Mouse (Mus musculus) forebrain, embryonic 16.5 days (tissue): ENCODE measurements around the gene Lmod3. TPM values are rescaled to one million over a fixed set of nuclear protein-coding genes. Genes with fewer than 3 reads are reported as not detected.

Experiments used
- ATAC-seq: fragments of 200-750 bp; cut with Nextera tagmentation; 2 replicates; pipeline ENCODE4 v1.8.0; 2017; ENCODE audit warnings: mild to moderate bottlenecking, moderate library complexity
- H3K27ac ChIP-seq: fragments of 300-500 bp; sonication (generic); 2 replicates; pipeline ENCODE4 v1.5.1; 2014; ENCODE audit warnings: low read length, control low read depth
- H3K27me3 ChIP-seq: fragments of 300-500 bp; sonication (generic); replicated peaks from 2 replicates; pipeline ENCODE4 v1.6.1; 2014; ENCODE audit warnings: low read length; ENCODE audit not compliant: control insufficient read depth, insufficient read depth
- H3K36me3 ChIP-seq: fragments of 300-500 bp; sonication (generic); 2 replicates; pipeline ENCODE4 v1.6.1; 2014; ENCODE audit not compliant: control insufficient read depth, insufficient read depth
- H3K4me1 ChIP-seq: fragments of 300-500 bp; sonication (generic); replicated peaks from 2 replicates; pipeline ENCODE4 v1.6.1; 2014; ENCODE audit warnings: low read length; ENCODE audit not compliant: control insufficient read depth, insufficient read depth
- H3K4me2 ChIP-seq: fragments of 300-500 bp; sonication (generic); 2 replicates; pipeline ENCODE4 v1.6.1; 2014; ENCODE audit warnings: mild to moderate bottlenecking, low read length, control low read depth
- H3K4me3 ChIP-seq: fragments of 300-500 bp; sonication (generic); replicated peaks from 2 replicates; pipeline ENCODE4 v1.5.1; 2014; ENCODE audit warnings: mild to moderate bottlenecking, low read length, control low read depth
- H3K9ac ChIP-seq: fragments of 300-500 bp; sonication (generic); replicated peaks from 2 replicates; pipeline ENCODE4 v1.6.1; 2014; ENCODE audit warnings: low read depth, low read length, control low read depth
- H3K9me3 ChIP-seq: fragments of 300-500 bp; sonication (generic); 2 replicates; pipeline ENCODE4 v1.6.1; 2016; ENCODE audit warnings: low read length; ENCODE audit not compliant: control insufficient read depth
- WGBS: fragments of 180-500 bp; shearing (Covaris S2); extraction: QIAGEN DNeasy Blood & Tissue Kit; methylation state at CpG from one replicate; pipeline ENCODE4 v1.1.7; 2014; 5-methylcytosine and 5-hydroxymethylcytosine counted together
- polyA plus RNA-seq: library from polyadenylated mRNA; unstranded; fragments of >200 nt; fragmentation: Nextera tagmentation; extraction: Ambion mirVana; gene quantifications from 2 replicates; pipeline ENCODE4 v1.2.1, GENCODE M21; 2015

Gene Lmod3
- polyA plus RNA-seq, 1 experiment from 2014 or later, result not detected

GRCm38 (mm10) chr6:97242522-97242921 lies 10.0 kb downstream of the Lmod3 start:
- Histone ChIP-seq H3K27me3 (no peaks in the 10 kb centered on the region), H3K27ac (no peak overlapping the region), H3K9me3 (0 out of 2 replicates have a peak, but pooled peaks cover 3% of the 10 kb centered on the region), H3K4me1 (no peaks in the 10 kb centered on the region), H3K4me3 (no peak overlapping the region), H3K4me2 (no peak overlapping the region), H3K9ac (no peak overlapping the region), H3K36me3 (no peaks in the 10 kb centered on the region)
- 92% methylated on average over 4 of the region's 4 CpGs for WGBS
- no peak for ATAC-seq

GRCm38 (mm10) chr6:97240092-97240491 lies 12.5 kb downstream of the Lmod3 start:
- no peaks in the 10 kb centered on the region for H3K36me3 ChIP-seq
- ATAC-seq, result no peak
- H3K4me2 ChIP-seq, result no peak overlapping the region
- no peaks in the 10 kb centered on the region for H3K27me3 ChIP-seq
- WGBS, result 83% methylated on average over 5 of the region's 5 CpGs
- H3K9me3 ChIP-seq, result 0 out of 2 replicates have a peak, but pooled peaks cover 3% of the 10 kb centered on the region
- no peaks in the 10 kb centered on the region for H3K4me1 ChIP-seq
- no peak overlapping the region for H3K9ac ChIP-seq
- H3K4me3 ChIP-seq, result no peak overlapping the region
- H3K27ac ChIP-seq, result no peak overlapping the region

GRCm38 (mm10) chr6:97239360-97239759 lies 13.2 kb downstream of the Lmod3 start:
- Histone ChIP-seq H3K27me3 (no peaks in the 10 kb centered on the region), H3K27ac (no peak overlapping the region), H3K4me3 (no peak overlapping the region), H3K9ac (no peak overlapping the region), H3K9me3 (0 out of 2 replicates have a peak, but pooled peaks cover 3% of the 10 kb centered on the region), H3K4me1 (no peaks in the 10 kb centered on the region), H3K4me2 (no peak overlapping the region), H3K36me3 (peaks cover 4% of the 10 kb centered on the region; the same call in 1 of the 2 replicates)
- no peak for ATAC-seq
- 95% methylated on average over 6 of the region's 6 CpGs for WGBS

- Histone ChIP-seq H3K27ac (no peak overlapping the region), H3K4me3 (no peak overlapping the region), H3K9me3 (0 out of 2 replicates have a peak, but pooled peaks cover 3% of the 10 kb centered on the region), H3K4me1 (no peaks in the 10 kb centered on the region), H3K36me3 (peaks cover 11% of the 10 kb centered on the region), H3K27me3 (no peaks in the 10 kb centered on the region), H3K9ac (no peak overlapping the region), H3K4me2 (no peak overlapping the region)
- ATAC-seq, result no peak
- WGBS, result 99% methylated on average over 5 of the region's 5 CpGs
Measured at GRCm38 (mm10) chr6:97236088-97236487, 16.5 kb downstream of the Lmod3 start.

GRCm38 (mm10) chr6:97234911-97235668 lies 17.5 kb downstream of the Lmod3 start:
- Histone ChIP-seq H3K9me3 (0 out of 2 replicates have a peak, but pooled peaks cover 3% of the 10 kb centered on the region), H3K27me3 (no peaks in the 10 kb centered on the region), H3K36me3 (peaks cover 16% of the 10 kb centered on the region), H3K4me3 (no peak overlapping the region), H3K4me2 (no peak overlapping the region), H3K27ac (no peak overlapping the region), H3K4me1 (no peaks in the 10 kb centered on the region), H3K9ac (no peak overlapping the region)
- 93% methylated on average over 7 of the region's 7 CpGs for WGBS
- ATAC-seq, result no peak

- no peak overlapping the region for H3K4me2 ChIP-seq
- H3K9ac ChIP-seq, result no peak overlapping the region
- ATAC-seq, result no peak
- peaks cover 9% of the 10 kb centered on the region for H3K36me3 ChIP-seq
- WGBS, result 98% methylated on average over 9 of the region's 9 CpGs
- no peaks in the 10 kb centered on the region for H3K27me3 ChIP-seq
- H3K27ac ChIP-seq, result no peak overlapping the region
- H3K4me1 ChIP-seq, result peaks cover 7% of the 10 kb centered on the region
- H3K4me3 ChIP-seq, result no peak overlapping the region
- no peaks in the 10 kb centered on the region for H3K9me3 ChIP-seq
Measured at GRCm38 (mm10) chr6:97227067-97227847, 25.3 kb downstream of the Lmod3 start.

GRCm38 (mm10) chr6:97226083-97226491 lies 26.5 kb downstream of the Lmod3 start:
- Histone ChIP-seq H3K9me3 (no peaks in the 10 kb centered on the region), H3K4me3 (no peak overlapping the region), H3K4me2 (no peak overlapping the region), H3K4me1 (peaks cover 18% of the 10 kb centered on the region), H3K36me3 (peaks cover 7% of the 10 kb centered on the region; the same call in 1 of the 2 replicates), H3K27me3 (no peaks in the 10 kb centered on the region), H3K27ac (no peak overlapping the region), H3K9ac (no peak overlapping the region)
- ATAC-seq, result no peak
- WGBS, result 30% methylated on average over 1 of the region's 1 CpGs

GRCm38 (mm10) chr6:97224505-97224904 lies 28.1 kb downstream of the Lmod3 start:
- H3K9ac ChIP-seq, result no peak overlapping the region
- no peaks in the 10 kb centered on the region for H3K9me3 ChIP-seq
- H3K4me1 ChIP-seq, result peaks cover 19% of the 10 kb centered on the region
- H3K4me3 ChIP-seq, result no peak overlapping the region
- H3K27ac ChIP-seq, result no peak overlapping the region
- WGBS, result 97% methylated on average over 8 of the region's 8 CpGs
- H3K4me2 ChIP-seq, result no peak overlapping the region
- no peak for ATAC-seq
- 0 out of 2 replicates have a peak, but pooled peaks cover 3% of the 10 kb centered on the region for H3K36me3 ChIP-seq
- no peaks in the 10 kb centered on the region for H3K27me3 ChIP-seq

GRCm38 (mm10) chr6:97223566-97223965 lies 29.0 kb downstream of the Lmod3 start:
- WGBS, result 73% methylated on average over 4 of the region's 4 CpGs
- no peak for ATAC-seq

More at GRCm38 (mm10) chr6:97223566-97223965, 29.0 kb downstream of the Lmod3 start:
- Histone ChIP-seq H3K9ac (no peak overlapping the region), H3K4me2 (no peak overlapping the region), H3K27me3 (no peaks in the 10 kb centered on the region), H3K4me1 (peaks cover 19% of the 10 kb centered on the region), H3K36me3 (0 out of 2 replicates have a peak, but pooled peaks cover 3% of the 10 kb centered on the region), H3K4me3 (no peak overlapping the region), H3K27ac (no peak overlapping the region), H3K9me3 (no peaks in the 10 kb centered on the region)
